Mouse (Mus musculus) limb, embryonic 14.5 days (tissue): Measurements from ENCODE around the gene Zc3h7a. TPM values are rescaled to one million over a fixed set of nuclear protein-coding genes. Genes with fewer than 3 reads are reported as not detected.

Experiments
- ATAC-seq: fragments of 200-750 bp; cut with Nextera tagmentation; 2 replicates; pipeline ENCODE4 v1.8.0; 2017; ENCODE audit warnings: low read depth, moderate number of reproducible peaks, moderate TSS enrichment; ENCODE audit not compliant: low FRiP score
- DNase-seq: peaks from one replicate; pipeline ENCODE4 v3.0.0-alpha.2; 2015; ENCODE audit warnings: low spot score
- H3K27ac ChIP-seq: fragments of 300-500 bp; sonication (generic); replicated peaks from 2 replicates; pipeline ENCODE4 v1.5.1; 2014; ENCODE audit warnings: low read depth, mild to moderate bottlenecking, low read length, moderate library complexity, mixed read lengths
- H3K27me3 ChIP-seq: fragments of 300-500 bp; sonication (generic); 2 replicates; pipeline ENCODE4 v1.6.1; 2014; ENCODE audit warnings: low read length, mixed read lengths; ENCODE audit not compliant: control insufficient read depth, insufficient read depth
- H3K36me3 ChIP-seq: fragments of 300-500 bp; sonication (generic); 2 replicates; pipeline ENCODE4 v1.6.1; 2014; ENCODE audit warnings: mild to moderate bottlenecking, low read length, moderate library complexity, mixed read lengths; ENCODE audit not compliant: control insufficient read depth, insufficient read depth
- H3K4me1 ChIP-seq: fragments of 300-500 bp; sonication (generic); 2 replicates; pipeline ENCODE4 v1.6.1; 2014; ENCODE audit warnings: antibody characterized with exemption, low read length, mixed read lengths; ENCODE audit not compliant: control insufficient read depth, insufficient read depth
- H3K4me2 ChIP-seq: fragments of 300-500 bp; sonication (generic); replicated peaks from 2 replicates; pipeline ENCODE4 v1.6.1; 2014; ENCODE audit warnings: low read depth, mild to moderate bottlenecking, low read length, moderate library complexity; ENCODE audit not compliant: severe bottlenecking
- H3K4me3 ChIP-seq: fragments of 300-500 bp; sonication (generic); replicated peaks from 2 replicates; pipeline ENCODE4 v1.5.1; 2014; ENCODE audit warnings: low read length
- H3K9ac ChIP-seq: fragments of 300-500 bp; sonication (generic); 2 replicates; pipeline ENCODE4 v1.6.1; 2014; ENCODE audit warnings: mild to moderate bottlenecking, low read depth, low read length, moderate library complexity; ENCODE audit not compliant: severe bottlenecking
- H3K9me3 ChIP-seq: fragments of 300-500 bp; sonication (generic); 2 replicates; pipeline ENCODE4 v1.6.1; 2016; ENCODE audit warnings: low read length; ENCODE audit not compliant: control insufficient read depth
- POLR2A ChIP-seq: fragments of 200-500 bp; IDR thresholded peaks from 2 replicates; pipeline ENCODE4 v1.8.0; 2012; ENCODE audit warnings: inconsistent platforms, mild to moderate bottlenecking, moderate library complexity, borderline replicate concordance; ENCODE audit not compliant: insufficient read depth, insufficient read length; ENCODE audit errors: extremely low read depth
- WGBS: fragments of 180-500 bp; shearing (Covaris S2); extraction: QIAGEN DNeasy Blood & Tissue Kit; methylation state at CpG from one replicate; pipeline ENCODE4 v1.1.7; 2014; 5-methylcytosine and 5-hydroxymethylcytosine counted together
- polyA plus RNA-seq, 2 experiments: library from polyadenylated mRNA; depleted of rRNA in 1 of 2; stranded (reverse) in 1 of 2; unstranded in 1 of 2; fragments of >200 nt; fragmentation: Nextera tagmentation in 1 of 2; extraction: Ambion mirVana in 1 of 2; gene quantifications; 2 replicates each; pipeline versions ENCODE4 v1.2.1 to v1.2.3; 2012 to 2014

Gene Zc3h7a
- polyA plus RNA-seq, 2 experiments: 94.9 to 218 TPM

DNA sequence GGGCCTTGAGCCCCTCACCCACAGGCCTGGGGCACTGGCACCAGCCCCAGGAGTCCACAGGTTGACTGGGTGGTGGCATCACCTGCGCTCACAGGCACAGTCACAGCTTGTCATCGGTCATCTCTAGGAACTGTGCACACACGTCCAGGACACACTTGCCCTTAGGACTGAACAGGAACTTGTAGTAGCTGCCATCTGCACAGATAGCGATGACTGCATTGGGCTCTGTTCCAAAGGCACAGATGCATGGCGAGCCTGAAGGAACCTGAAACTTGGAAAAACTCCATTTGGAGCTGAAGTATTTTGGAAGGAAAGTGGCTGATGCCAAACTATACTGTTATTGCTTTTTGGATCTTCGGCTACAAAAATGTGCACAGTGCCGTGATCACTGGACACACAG is 14.0 kb upstream of the Zc3h7a start:
- H3K4me1 ChIP-seq: no peaks in the 10 kb centered on the region
- no peak overlapping the region for H3K4me3 ChIP-seq
- ATAC-seq (no peak), DNase-seq (no peak)
- H3K4me2 ChIP-seq: no peak overlapping the region
- no peaks in the 10 kb centered on the region for H3K9me3 ChIP-seq
- H3K9ac ChIP-seq: no peak overlapping the region
- WGBS: 78% methylated on average over 7 of the region's 7 CpGs
- peaks cover 30% of the 10 kb centered on the region for H3K36me3 ChIP-seq
- no peaks in the 10 kb centered on the region for H3K27me3 ChIP-seq
- no peak overlapping the region for H3K27ac ChIP-seq
- TF ChIP-seq POLR2A: no peak

- Histone ChIP-seq H3K9me3 (no peaks in the 10 kb centered on the region), H3K27ac (no peak overlapping the region), H3K4me1 (no peaks in the 10 kb centered on the region; the same call in 1 of the 2 replicates), H3K36me3 (no peaks in the 10 kb centered on the region), H3K4me2 (no peak overlapping the region), H3K27me3 (no peaks in the 10 kb centered on the region), H3K4me3 (no peak overlapping the region), H3K9ac (no peak overlapping the region)
- no peak for DNase-seq
- no peak for TF ChIP-seq POLR2A
- WGBS: 68% methylated on average over 2 of the region's 2 CpGs
- no peak for ATAC-seq
These were observed 1.2 kb upstream of the Zc3h7a start for GRCm38 (mm10) chr16:11177404-11177803.

- DNase-seq: no peak
- no peak for TF ChIP-seq POLR2A
- peak overlapping the region; percentile 88 for H3K4me2 ChIP-seq
- WGBS: 3% methylated on average over 4 of the region's 4 CpGs
- no peaks in the 10 kb centered on the region for H3K9me3 ChIP-seq
- peak overlapping the region; percentile 77 for H3K9ac ChIP-seq
- no peaks in the 10 kb centered on the region for H3K36me3 ChIP-seq
- H3K4me3 ChIP-seq: peak overlapping the region; percentile 94
- peaks cover 3% of the 10 kb centered on the region; the same call in 1 of the 2 replicates for H3K4me1 ChIP-seq
- ATAC-seq: no peak
- peak overlapping the region; percentile 81 for H3K27ac ChIP-seq
- no peaks in the 10 kb centered on the region for H3K27me3 ChIP-seq
These were observed 671 bp upstream of the Zc3h7a start for GRCm38 (mm10) chr16:11176884-11177244.

- Histone ChIP-seq H3K4me3 (peak overlapping the region; percentile 94), H3K36me3 (no peaks in the 10 kb centered on the region), H3K4me1 (peaks cover 9% of the 10 kb centered on the region; the same call in 1 of the 2 replicates), H3K4me2 (peak overlapping the region; percentile 88), H3K27me3 (no peaks in the 10 kb centered on the region), H3K9me3 (no peaks in the 10 kb centered on the region), H3K27ac (peak overlapping the region; percentile 81), H3K9ac (peak overlapping the region; percentile 77)
- peak; percentile 39 for ATAC-seq
- DNase-seq: peak; percentile 72
- TF ChIP-seq POLR2A: no peak
- under 1% methylated on average over 47 of the region's 72 CpGs for WGBS
These were observed 545 bp downstream of the Zc3h7a start for GRCm38 (mm10) chr16:11175489-11176207.

- 9% methylated on average over 9 of the region's 9 CpGs for WGBS
- H3K9ac ChIP-seq: peak overlapping the region; percentile 77
These were observed 1.1 kb downstream of the Zc3h7a start for GRCm38 (mm10) chr16:11175100-11175488.

More at GRCm38 (mm10) chr16:11175100-11175488, 1.1 kb downstream of the Zc3h7a start:
- Histone ChIP-seq H3K4me3 (peak overlapping the region; percentile 94), H3K27me3 (no peaks in the 10 kb centered on the region), H3K9me3 (no peaks in the 10 kb centered on the region), H3K36me3 (no peaks in the 10 kb centered on the region), H3K4me1 (peaks cover 9% of the 10 kb centered on the region; the same call in 1 of the 2 replicates), H3K27ac (peak overlapping the region; percentile 81), H3K4me2 (peak overlapping the region; percentile 88)
- DNase-seq (no peak), ATAC-seq (no peak)
- no peak for TF ChIP-seq POLR2A
